Mouse (Mus musculus): Measurements from ENCODE around the gene Tssc4. TPM values are rescaled to one million over a fixed set of nuclear protein-coding genes. Genes with fewer than 3 reads are reported as not detected.

Gene Tssc4
- total and polyA plus RNA-seq, 3 experiments, result 44.1 to 55.1 (median 49.8) TPM

GRCm38 (mm10) chr7:143031816-143032215 is 37.2 kb upstream of the Tssc4 start:
- DNase-seq (ENCODE audit: extremely low read depth), result no peak
- Histone ChIP-seq H3K4me2 (ENCODE audit: insufficient read depth, low read depth, poor library complexity, severe bottlenecking) (no peak overlapping the region), H3K4me3 (replicated peaks in 1 of 3; ENCODE audit: low read depth in 2 of 3, low read length in 2 of 3, poor library complexity in 1 of 3) (no peak overlapping the region), H3K9ac (ENCODE audit: insufficient read depth, low read depth) (no peak overlapping the region), H3K4me1 (ENCODE audit: control insufficient read depth in 1 of 2, insufficient read depth in 2 of 2) (peaks cover 6 to 20% of the 10 kb centered on the region in 2 experiments), H3K27ac (ENCODE audit: insufficient read depth, low read depth) (no peak overlapping the region), H3K27me3 (replicated peaks) (no peaks in the 10 kb centered on the region), H3K36me3 (replicated peaks in 1 of 2; ENCODE audit: control insufficient read depth in 1 of 2, insufficient read depth in 1 of 2, low read length in 1 of 2) (peaks cover 0 to 12% of the 10 kb centered on the region in 2 experiments), H3K79me2 (replicated peaks; ENCODE audit: control insufficient read depth, extremely low read depth, insufficient read depth, poor library complexity, severe bottlenecking) (no peaks in the 10 kb centered on the region), H3K9me3 (replicated peaks; ENCODE audit: low read length) (no peaks in the 10 kb centered on the region)
- TF ChIP-seq HCFC1 (IDR thresholded peaks at IDR 0.05; ENCODE audit: low read depth, low read length), result no peak
- TF ChIP-seq MXI1 (IDR thresholded peaks at IDR 0.05; ENCODE audit: low read depth, low read length), result no peak
- TF ChIP-seq CHD2 (IDR thresholded peaks at IDR 0.05; ENCODE audit: low read length), result no peak
- TF ChIP-seq USF2 (conservative IDR thresholded peaks at IDR 0.05; ENCODE audit: low read depth, low read length), result no peak
- no peak for TF ChIP-seq MEF2A (IDR thresholded peaks at IDR 0.05; ENCODE audit: borderline replicate concordance, low read depth, low read length)
- TF ChIP-seq GABPA (IDR thresholded peaks at IDR 0.05; ENCODE audit: insufficient replicate concordance, low read depth, low read length), result no peak
- TF ChIP-seq RCOR1 (conservative IDR thresholded peaks at IDR 0.05; ENCODE audit: low read depth, low read length), result no peak
- TF ChIP-seq UBTF (IDR thresholded peaks at IDR 0.05; ENCODE audit: low read depth, low read length), result no peak
- no peak for TF ChIP-seq BHLHE40 (IDR thresholded peaks at IDR 0.05; ENCODE audit: low read depth, low read length)
- no peak for TF ChIP-seq IRF4 (IDR thresholded peaks at IDR 0.05; ENCODE audit: low read depth, low read length)
- no peak for TF ChIP-seq MAX (IDR thresholded peaks at IDR 0.05; ENCODE audit: low read length)
- dilution Hi-C loops (cut with MboI; ENCODE audit: extremely low pct_ligation_motif_present, extremely low pct_unique_long_range_greater_than_20kb, low sequenced_read_pairs) (no loop called here), in situ Hi-C loops (cut with MboI; ENCODE audit: low pct_ligation_motif_present, low pct_unique_long_range_greater_than_20kb, low sequenced_read_pairs) (no loop called here)

GRCm38 (mm10) chr7:143033581-143033980 is 35.5 kb upstream of the Tssc4 start:
- no peaks in the 10 kb centered on the region for H3K27me3 ChIP-seq (replicated peaks)
- in situ Hi-C loops (cut with MboI; ENCODE audit: low pct_ligation_motif_present, low pct_unique_long_range_greater_than_20kb, low sequenced_read_pairs), result no loop called here
- H3K4me1 ChIP-seq (ENCODE audit: control insufficient read depth in 1 of 2, insufficient read depth in 2 of 2), result peaks cover 18 to 25% of the 10 kb centered on the region in 2 experiments

More at GRCm38 (mm10) chr7:143033581-143033980, 35.5 kb upstream of the Tssc4 start:
- Histone ChIP-seq H3K4me3 (replicated peaks in 1 of 3; ENCODE audit: low read depth in 2 of 3, low read length in 2 of 3, poor library complexity in 1 of 3) (no peak overlapping the region), H3K9me3 (replicated peaks; ENCODE audit: low read length) (no peaks in the 10 kb centered on the region), H3K79me2 (replicated peaks; ENCODE audit: control insufficient read depth, extremely low read depth, insufficient read depth, poor library complexity, severe bottlenecking) (no peaks in the 10 kb centered on the region), H3K4me2 (ENCODE audit: insufficient read depth, low read depth, poor library complexity, severe bottlenecking) (no peak overlapping the region), H3K27ac (ENCODE audit: insufficient read depth, low read depth) (no peak overlapping the region), H3K36me3 (replicated peaks in 1 of 2; ENCODE audit: control insufficient read depth in 1 of 2, insufficient read depth in 1 of 2, low read length in 1 of 2) (peaks cover 0 to 12% of the 10 kb centered on the region in 2 experiments), H3K9ac (ENCODE audit: insufficient read depth, low read depth) (no peak overlapping the region)
- no peak for TF ChIP-seq ZMIZ1 (IDR thresholded peaks at IDR 0.05; ENCODE audit: low read depth, low read length)
- no peak for TF ChIP-seq GABPA (IDR thresholded peaks at IDR 0.05; ENCODE audit: insufficient replicate concordance, low read depth, low read length)
- no peak for TF ChIP-seq ZNF384 (IDR thresholded peaks at IDR 0.05; ENCODE audit: low read depth, low read length)
- no peak for TF ChIP-seq ETS1 (conservative IDR thresholded peaks at IDR 0.05; ENCODE audit: low read depth, low read length)
- TF ChIP-seq SMC3 (IDR thresholded peaks at IDR 0.05; ENCODE audit: low read depth, low read length), result no peak
- TF ChIP-seq MEF2A (IDR thresholded peaks at IDR 0.05; ENCODE audit: borderline replicate concordance, low read depth, low read length), result no peak
- no peak for TF ChIP-seq KAT2A (IDR thresholded peaks at IDR 0.05; ENCODE audit: insufficient replicate concordance, low read length)
- TF ChIP-seq E2F4 (IDR thresholded peaks at IDR 0.05; ENCODE audit: insufficient replicate concordance, low read depth, low read length), result no peak
- TF ChIP-seq CHD1 (IDR thresholded peaks at IDR 0.05; ENCODE audit: low read depth, low read length), result no peak
- no peak for TF ChIP-seq PAX5 (IDR thresholded peaks at IDR 0.05; ENCODE audit: low read length)
- no peak for TF ChIP-seq CHD2 (IDR thresholded peaks at IDR 0.05; ENCODE audit: low read length)
- TF ChIP-seq CTCF (conservative IDR thresholded peaks at IDR 0.05 in 1 of 2, IDR thresholded peaks at IDR 0.05 in 1 of 2; ENCODE audit: low read depth in 2 of 2, low read length in 2 of 2), result no peak
- no peak for DNase-seq (ENCODE audit: extremely low read depth)
- dilution Hi-C loops (cut with MboI; ENCODE audit: extremely low pct_ligation_motif_present, extremely low pct_unique_long_range_greater_than_20kb, low sequenced_read_pairs), result no loop called here
